Mouse (Mus musculus) stomach, postnatal 0 days (tissue): ENCODE data around the gene Mfsd6.

Experiments
- CTCF ChIP-seq: IDR thresholded peaks from 2 replicates; pipeline ENCODE4 v1.5.1; 2016; ENCODE audit warnings: antibody characterized with exemption, low read depth, mild to moderate bottlenecking, moderate library complexity
- EP300 ChIP-seq: optimal IDR thresholded peaks from 2 replicates; pipeline ENCODE3; 2016; ENCODE audit warnings: antibody characterized with exemption

- no peak for TF ChIP-seq CTCF
- TF ChIP-seq EP300, result no peak
These were observed 87.0 kb downstream of the Mfsd6 start for GRCm38 (mm10) chr1:52640266-52640665.
